Mouse (Mus musculus): Measurements from ENCODE around the gene Pla2g4f. TPM values are rescaled to one million over a fixed set of nuclear protein-coding genes. Genes with fewer than 3 reads are reported as not detected.

Gene Pla2g4f
- 0.10 TPM for polyA plus RNA-seq (2014; fragmentation: Illumina TruSeq; extraction: RNeasy Lipid Tissue Mini Kit (QIAGEN cat#74804); ENCODE audit: low read depth, low replicate concordance)

DNA sequence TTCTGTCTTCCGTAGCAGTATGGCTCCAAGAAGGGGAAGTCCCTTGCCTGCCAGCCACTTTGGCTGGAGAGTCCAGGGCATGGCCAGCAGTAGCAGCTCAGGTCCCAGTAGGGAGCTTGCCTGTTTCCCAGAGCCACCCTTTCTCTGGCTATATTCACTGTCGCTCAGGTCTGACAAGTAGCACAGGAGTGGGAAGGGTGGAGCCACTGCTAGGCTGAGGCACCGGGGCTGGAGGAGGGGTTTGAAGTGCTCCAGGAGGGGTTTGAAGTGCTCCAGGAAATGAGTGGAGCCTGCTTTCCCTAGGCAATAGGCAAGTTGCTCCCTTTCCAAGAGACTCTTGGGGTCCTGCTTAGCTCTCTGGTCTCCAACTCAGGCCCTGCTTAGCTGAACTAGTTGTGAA lies at the start of gene Pla2g4f:
Pla2g4f (minus strand) TSS at position 190 of the 400 bp plus-strand sequence.

DNA sequence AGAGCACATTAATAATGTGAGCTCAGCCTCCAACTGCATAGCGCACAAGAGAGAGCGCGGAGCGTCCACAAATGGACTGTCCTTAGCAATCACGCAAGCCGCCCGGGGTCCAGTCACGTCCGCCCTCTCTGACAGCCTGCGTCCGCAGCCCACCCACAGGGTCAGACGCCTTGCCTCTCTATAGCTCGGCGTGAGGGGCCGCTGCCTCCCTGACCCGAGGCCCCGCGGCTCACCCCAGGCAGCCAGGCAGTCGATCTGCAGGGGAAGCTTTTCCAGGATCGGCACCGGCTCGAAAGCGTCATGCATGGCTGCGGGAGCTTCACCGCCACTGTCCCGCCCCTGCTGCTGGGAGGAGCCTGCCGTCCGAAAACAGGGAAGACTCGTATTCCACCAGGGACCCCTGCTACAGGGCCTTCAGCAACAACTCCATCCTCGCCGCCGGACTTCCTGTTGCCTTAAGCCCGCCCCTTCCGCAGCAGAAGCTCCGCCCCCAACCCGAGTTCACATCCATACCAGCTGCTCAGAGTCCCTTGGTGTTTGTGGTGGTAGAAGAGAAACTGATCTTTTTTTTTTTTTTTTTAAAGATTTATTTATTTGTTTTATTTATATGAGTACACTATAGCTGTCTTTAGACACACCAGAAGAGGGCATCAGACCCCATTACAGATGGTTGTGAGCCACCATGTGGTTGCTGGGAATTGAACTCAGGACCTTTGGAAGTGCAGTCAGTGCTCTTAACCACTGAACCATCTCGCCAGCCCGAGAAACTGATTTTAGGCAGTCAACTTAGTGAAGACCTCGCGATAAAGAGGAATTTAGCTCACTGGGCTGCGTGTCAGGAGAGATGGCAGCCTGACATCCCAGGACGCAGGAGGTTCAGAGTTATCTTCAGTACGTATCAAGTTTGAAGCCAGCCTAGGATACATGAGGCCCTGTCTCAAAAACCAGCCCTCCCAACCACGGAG lies 39.0 kb upstream of the Pla2g4f start, which contains the start of gene Vps39:
Vps39 (minus strand) TSS at position 456 of the 965 bp plus-strand sequence.

DNA sequence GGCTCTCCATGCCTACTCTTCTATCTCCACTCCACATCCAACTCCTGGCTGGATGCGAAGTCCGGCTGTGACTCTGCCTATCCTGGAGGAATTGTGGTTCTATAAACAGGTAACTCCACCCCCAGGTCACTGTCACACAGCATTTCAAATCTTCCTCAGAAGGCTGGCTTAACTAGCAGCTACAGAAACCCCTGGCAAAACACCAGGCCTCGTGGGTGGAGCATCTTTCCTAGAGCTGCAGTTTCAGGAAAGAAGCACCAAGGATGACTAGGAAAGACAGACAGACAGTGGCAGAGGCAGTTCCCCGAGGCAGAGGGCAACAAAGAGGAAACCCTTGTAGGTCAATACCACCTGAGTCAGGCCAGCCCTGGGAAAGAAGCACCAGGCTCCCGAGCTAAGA lies 25.0 kb downstream of the Pla2g4f start, which contains the start of gene Pla2g4d:
Pla2g4d (minus strand) TSS at position 203 of the 400 bp plus-strand sequence.

Other genes starting within 250 kb of the Pla2g4f start
- gene Ehd4, start 159.6 kb downstream of the Pla2g4f start, polyA plus RNA-seq (2014; fragmentation: Illumina TruSeq; extraction: RNeasy Lipid Tissue Mini Kit (QIAGEN cat#74804); ENCODE audit: low read depth, low replicate concordance): 3.8 TPM
- 0.10 TPM for gene Pla2g4e, start 68.8 kb downstream of the Pla2g4f start, polyA plus RNA-seq (2014; fragmentation: Illumina TruSeq; extraction: RNeasy Lipid Tissue Mini Kit (QIAGEN cat#74804); ENCODE audit: low read depth, low replicate concordance)
- gene Pla2g4d, start 25.0 kb downstream of the Pla2g4f start, polyA plus RNA-seq (2014; fragmentation: Illumina TruSeq; extraction: RNeasy Lipid Tissue Mini Kit (QIAGEN cat#74804); ENCODE audit: low read depth, low replicate concordance): 1.1 TPM
- gene Vps39, start 39.0 kb upstream of the Pla2g4f start, polyA plus RNA-seq (2014; fragmentation: Illumina TruSeq; extraction: RNeasy Lipid Tissue Mini Kit (QIAGEN cat#74804); ENCODE audit: low read depth, low replicate concordance): 17.7 TPM
- 12.5 TPM for gene Ganc, start 89.7 kb upstream of the Pla2g4f start, polyA plus RNA-seq (2014; fragmentation: Illumina TruSeq; extraction: RNeasy Lipid Tissue Mini Kit (QIAGEN cat#74804); ENCODE audit: low read depth, low replicate concordance)
- gene Tmem87a, start 89.9 kb upstream of the Pla2g4f start, polyA plus RNA-seq (2014; fragmentation: Illumina TruSeq; extraction: RNeasy Lipid Tissue Mini Kit (QIAGEN cat#74804); ENCODE audit: low read depth, low replicate concordance): 30.0 TPM
- 0.15 TPM for gene Capn3, start 141.9 kb upstream of the Pla2g4f start, polyA plus RNA-seq (2014; fragmentation: Illumina TruSeq; extraction: RNeasy Lipid Tissue Mini Kit (QIAGEN cat#74804); ENCODE audit: low read depth, low replicate concordance)
- gene Zfp106, start 249.7 kb upstream of the Pla2g4f start, polyA plus RNA-seq (2014; fragmentation: Illumina TruSeq; extraction: RNeasy Lipid Tissue Mini Kit (QIAGEN cat#74804); ENCODE audit: low read depth, low replicate concordance): 53.4 TPM